Mouse (Mus musculus) ES-E14 (cell line): ENCODE measurements around the gene Csrnp1.

Experiments used
- CHD2 ChIP-seq: IDR thresholded peaks from 2 replicates; pipeline ENCODE4 v1.6.1; 2014; ENCODE audit warnings: mild to moderate bottlenecking, low read depth, low read length, inconsistent platforms
- HCFC1 ChIP-seq: IDR thresholded peaks from 2 replicates; pipeline ENCODE4 v1.6.1; 2012; ENCODE audit warnings: low read length, inconsistent platforms, borderline replicate concordance; ENCODE audit not compliant: insufficient read depth
- MAFK ChIP-seq: IDR thresholded peaks from 2 replicates; pipeline ENCODE4 v1.6.1; 2014; ENCODE audit warnings: mild to moderate bottlenecking, low read depth, low read length, inconsistent platforms; ENCODE audit not compliant: insufficient read depth
- ZC3H11A ChIP-seq: IDR thresholded peaks from 2 replicates; pipeline ENCODE4 v1.6.1; 2012; ENCODE audit warnings: low read depth, mild to moderate bottlenecking, inconsistent platforms, low read length, borderline replicate concordance
- ZNF384 ChIP-seq: IDR thresholded peaks from 2 replicates; pipeline ENCODE4 v1.6.1; 2012; ENCODE audit warnings: low read depth, low read length, inconsistent platforms

- TF ChIP-seq ZC3H11A: no peak
- no peak for TF ChIP-seq CHD2
- TF ChIP-seq HCFC1: no peak
- TF ChIP-seq MAFK: no peak
- no peak for TF ChIP-seq ZNF384
Observed at GRCm38 (mm10) chr9:119933675-119934074, 50.8 kb downstream of the Csrnp1 start.
